Mouse (Mus musculus) liver, embryonic 14.5 days (tissue): ENCODE results near the gene Kiss1.

Source experiments
- CTCF ChIP-seq: IDR thresholded peaks from 2 replicates; pipeline ENCODE4 v1.5.1; 2016; ENCODE audit warnings: antibody characterized with exemption, low read depth, control low read depth
- EP300 ChIP-seq: IDR thresholded peaks from 2 replicates; pipeline ENCODE4 v1.6.1; 2016; ENCODE audit warnings: antibody characterized with exemption, low read depth

- TF ChIP-seq CTCF (no peak), EP300 (no peak)
Measured at GRCm38 (mm10) chr1:133316577-133316976, 5.1 kb upstream of the Kiss1 start.
